Mouse (Mus musculus): ENCODE results near the gene Sec24d.

Sec24d gene

DNA sequence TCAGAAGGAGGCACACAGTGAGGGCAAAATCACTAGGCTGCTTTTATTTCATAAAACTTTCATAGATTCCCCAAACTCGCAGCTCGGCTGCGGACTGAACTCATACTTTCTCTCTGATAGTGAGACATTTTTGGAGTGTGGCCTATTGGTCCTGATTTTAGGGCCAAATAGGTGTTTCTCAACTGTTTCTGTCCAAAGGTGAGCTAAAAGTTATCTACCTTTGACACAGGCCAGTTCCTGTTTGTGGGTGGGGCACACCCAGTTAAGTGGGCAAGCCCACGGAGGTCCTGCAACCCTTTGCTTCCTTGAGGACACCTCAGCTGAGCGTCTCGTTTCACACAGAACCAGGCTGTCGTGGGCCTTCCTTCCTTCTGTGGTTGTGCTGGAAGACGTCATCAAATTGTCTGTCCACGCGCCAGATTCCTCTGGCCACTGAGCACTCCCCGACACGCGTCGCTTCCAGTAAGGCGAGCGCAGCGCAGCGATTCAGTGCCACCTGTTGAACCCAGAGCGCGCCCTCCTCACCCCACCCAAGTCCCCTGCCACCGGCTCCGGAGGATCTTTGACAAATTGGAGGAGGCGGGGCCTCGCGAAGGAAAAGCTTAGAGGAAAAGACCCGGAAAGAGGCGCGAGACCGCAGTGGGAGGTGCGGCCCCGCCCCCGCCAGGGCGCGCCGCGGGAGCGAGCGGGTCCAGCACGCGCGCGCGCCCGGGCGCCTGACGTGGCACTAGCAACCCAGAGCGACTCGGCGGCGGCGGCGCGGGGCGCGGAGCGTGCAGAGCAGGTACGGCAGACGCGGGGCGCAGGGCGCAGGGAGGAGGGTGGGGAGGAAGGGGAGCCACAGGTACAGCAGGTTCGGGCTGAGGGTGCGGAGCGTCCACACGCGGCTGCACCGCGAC is at the start of gene Sec24d:
Sec24d (plus strand) TSS at position 703 of the 899 bp plus-strand sequence.
- WGBS = 2% methylated on average over 68 of the region's 68 CpGs

- 73% methylated on average over 6 of the region's 6 CpGs for WGBS
Observed at GRCm38 (mm10) chr3:123218646-123219045, 48.6 kb upstream of the Sec24d start.

DNA sequence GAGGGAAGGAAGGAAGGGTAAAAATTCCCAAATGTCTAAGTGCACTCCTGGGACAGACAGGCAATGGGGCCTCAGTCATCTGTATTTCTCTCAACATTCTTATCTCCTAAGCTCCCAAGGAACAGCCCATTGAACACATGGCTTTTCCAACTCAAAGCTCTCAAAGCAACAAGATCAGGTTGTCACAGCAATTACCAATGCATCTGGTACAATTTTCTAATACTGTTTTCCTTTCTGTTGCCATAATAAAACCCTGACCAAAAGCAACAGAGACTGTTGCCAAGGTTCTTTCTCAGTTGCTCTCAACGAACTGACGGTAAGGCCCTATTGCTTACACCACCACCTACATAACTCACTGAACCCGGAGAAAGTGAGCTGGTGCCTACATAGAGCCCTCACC is 40.0 kb upstream of the Sec24d start:
- WGBS = 90% methylated on average over 3 of the region's 3 CpGs

GRCm38 (mm10) chr3:123231639-123232038 is 35.6 kb upstream of the Sec24d start:
- WGBS = 90% methylated on average over 2 of the region's 2 CpGs

DNA sequence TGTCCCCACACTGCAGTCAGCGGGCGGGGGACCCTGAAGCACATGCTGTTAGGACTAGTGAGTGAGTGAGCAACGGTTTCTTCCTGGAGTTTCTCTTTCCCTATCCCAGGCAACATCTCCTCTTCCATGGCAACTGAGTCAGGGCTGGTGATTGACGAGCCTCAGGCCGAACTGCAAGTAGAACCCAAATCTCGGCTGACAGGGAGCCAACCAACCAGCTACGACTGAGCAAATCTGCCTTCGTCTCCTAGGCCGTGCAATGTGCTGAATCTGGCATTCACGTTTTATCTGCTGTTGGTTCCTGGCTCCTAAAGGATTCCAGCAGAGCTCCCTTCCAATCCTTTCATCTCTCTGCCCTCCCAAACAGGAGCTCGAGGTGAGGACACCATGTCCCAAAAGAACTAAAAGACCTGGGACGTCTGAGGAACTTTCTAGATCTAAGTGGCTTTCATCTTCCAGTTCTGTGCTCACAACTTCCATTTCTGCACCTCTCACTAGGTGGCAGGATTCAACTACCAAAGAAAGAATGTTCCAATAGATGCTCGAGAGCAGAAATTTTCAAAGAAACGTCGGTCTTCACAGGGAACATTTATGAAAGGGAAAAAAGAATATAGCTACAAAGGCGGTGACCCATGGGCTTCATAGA is 32.9 kb upstream of the Sec24d start:
- WGBS = 36% methylated on average over 16 of the region's 16 CpGs

DNA sequence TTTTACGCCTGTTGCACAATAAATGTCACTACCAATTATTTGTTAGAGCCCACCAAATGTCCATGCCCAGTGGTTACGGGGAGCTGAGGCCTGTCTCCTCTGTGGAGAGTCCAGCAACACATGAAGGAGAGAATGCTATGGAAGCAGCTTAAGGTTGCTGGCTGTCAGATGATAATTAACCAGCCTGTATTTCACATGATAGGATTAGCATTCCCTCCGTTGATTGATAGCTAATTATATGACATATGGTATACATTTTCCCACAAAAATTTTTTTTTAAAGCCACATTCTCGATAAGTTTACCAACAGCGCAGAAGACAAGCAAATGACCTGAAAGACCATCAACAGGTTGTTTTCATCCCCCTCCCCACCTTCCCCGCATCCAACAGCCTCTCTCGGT is 31.8 kb upstream of the Sec24d start:
- WGBS = 36% methylated on average over 7 of the region's 7 CpGs

DNA sequence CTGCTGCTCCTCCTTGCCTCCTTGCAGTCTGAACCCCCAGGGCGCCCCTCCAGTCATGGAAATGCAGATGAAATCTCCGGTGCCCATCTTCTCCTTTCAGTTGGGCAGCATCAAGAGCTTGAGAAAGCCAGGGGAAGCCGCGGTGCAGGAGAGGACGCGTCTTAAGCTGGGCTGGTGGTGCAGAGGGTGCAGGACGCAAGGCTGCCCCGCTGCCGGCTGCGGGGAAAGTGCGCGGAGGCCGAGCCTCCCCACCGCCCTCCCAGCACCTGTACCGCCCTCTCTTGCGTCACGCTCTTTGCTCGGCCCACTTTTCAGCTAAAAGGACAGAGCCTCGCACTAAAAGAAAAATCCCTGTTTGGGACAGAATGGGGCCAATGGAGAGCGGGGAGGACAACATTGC is 31.3 kb upstream of the Sec24d start, which contains the start of gene Synpo2:
Synpo2 (minus strand) TSS at position 229 of the 400 bp plus-strand sequence.
- 1% methylated on average over 20 of the region's 20 CpGs for WGBS

DNA sequence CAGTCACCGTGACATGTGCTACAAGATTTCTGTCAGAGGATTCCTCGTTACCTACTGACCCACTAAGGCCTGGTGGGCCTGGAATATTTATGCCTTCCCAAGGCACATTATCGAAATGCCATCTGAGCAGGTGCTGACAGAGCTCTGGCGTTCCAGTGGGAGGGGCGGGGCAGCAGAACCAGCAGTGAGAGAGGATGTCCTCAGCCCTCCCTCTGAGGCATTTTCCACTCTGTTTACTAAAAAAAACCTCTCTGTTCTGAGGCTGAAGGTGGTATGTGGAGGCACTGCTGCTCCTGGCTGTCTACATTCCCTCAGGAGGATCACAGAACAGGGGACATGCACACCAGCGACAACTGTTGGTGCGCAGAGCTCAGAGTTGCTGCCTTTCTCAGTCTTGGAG is 30.2 kb upstream of the Sec24d start:
- WGBS = 56% methylated on average over 7 of the region's 7 CpGs

DNA sequence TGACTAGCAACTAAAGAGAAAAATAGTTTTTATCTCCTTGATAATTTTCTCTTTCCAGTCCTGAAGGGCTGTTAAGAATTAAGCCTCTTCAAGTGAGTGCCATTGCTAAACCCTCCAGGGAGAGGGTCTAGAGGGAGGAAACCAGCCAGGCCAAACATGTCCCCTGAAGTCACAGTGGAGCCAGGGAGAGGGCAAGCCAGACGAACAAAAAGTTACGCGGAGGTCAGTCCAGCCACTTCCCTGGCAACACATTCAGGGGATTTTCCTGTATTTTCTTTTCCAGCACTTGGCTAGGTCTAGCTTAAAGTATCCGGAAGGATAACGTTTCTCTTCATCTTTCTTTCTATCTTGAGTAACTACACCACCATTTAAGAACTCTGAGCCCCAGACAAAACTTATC is 22.9 kb upstream of the Sec24d start:
- 80% methylated on average over 5 of the region's 5 CpGs for WGBS

GRCm38 (mm10) chr3:123245646-123246045 is 21.6 kb upstream of the Sec24d start:
- WGBS = 66% methylated on average over 4 of the region's 4 CpGs

DNA sequence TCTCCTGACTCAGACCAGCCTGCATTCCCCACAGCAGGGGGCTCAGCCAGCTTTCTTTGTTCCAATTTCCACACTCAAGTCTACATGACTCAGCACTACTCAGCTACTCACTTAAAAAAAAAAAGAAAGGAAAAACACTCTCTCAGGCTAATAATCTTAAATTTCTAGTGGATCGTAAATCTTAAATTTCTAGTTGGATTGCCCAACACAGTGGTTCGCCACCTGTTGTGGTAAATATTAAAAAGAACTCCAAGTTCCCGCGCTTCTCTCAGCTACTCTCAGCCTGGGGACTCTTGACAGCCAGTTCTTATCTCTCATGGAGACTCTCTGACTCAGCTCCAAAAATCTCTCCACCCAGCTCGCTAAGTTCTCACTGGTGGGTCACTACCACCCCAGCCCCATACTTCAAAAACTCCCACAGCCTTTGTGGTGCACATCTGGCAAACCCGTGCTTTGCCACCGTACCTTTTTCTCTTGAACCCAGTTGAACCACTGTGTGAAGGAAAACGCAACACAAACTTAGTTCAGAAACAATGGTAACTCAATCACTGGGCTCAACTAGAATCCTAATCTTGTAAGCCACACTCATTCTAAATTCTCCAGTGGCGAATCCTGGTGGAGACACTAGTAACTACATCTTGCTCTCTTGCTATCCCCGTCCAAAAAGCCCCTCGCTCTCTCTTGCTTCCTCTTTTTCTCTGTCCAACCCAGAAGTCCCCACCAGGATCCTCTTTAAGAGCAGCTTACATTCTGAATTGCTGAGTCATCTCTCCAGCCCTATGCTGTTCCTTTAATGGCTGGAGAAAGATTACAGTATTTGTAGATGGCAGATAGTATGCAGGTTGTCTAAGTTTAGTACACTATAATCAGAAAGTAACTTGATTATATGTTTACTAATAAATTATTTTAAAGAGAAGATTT is 10.8 kb upstream of the Sec24d start:
- 86% methylated on average over 11 of the region's 11 CpGs for WGBS

DNA sequence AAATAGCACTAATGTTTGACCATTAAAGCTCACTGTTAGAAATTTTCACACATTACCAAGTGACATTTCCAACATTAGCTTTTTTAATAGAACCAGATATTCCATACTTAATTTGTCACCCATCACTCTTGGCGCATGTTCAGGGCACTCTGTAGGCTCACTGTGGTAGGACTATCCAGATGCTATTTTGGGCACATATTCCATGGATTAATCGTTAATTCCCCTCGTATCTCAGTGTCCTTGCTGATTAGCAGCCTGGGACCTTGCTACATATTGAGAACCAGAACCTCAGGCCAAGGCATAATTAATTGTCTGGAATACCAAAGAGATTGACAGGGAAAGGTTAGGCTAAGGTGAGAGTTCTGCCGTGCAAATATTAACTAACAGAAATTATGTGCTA is 8.5 kb upstream of the Sec24d start:
- WGBS = 67% methylated on average over 4 of the region's 4 CpGs

- WGBS = 34% methylated on average over 6 of the region's 6 CpGs
Observed at GRCm38 (mm10) chr3:123264706-123265105, 2.5 kb upstream of the Sec24d start.

- under 1% methylated on average over 25 of the region's 25 CpGs for WGBS
Observed at GRCm38 (mm10) chr3:123267741-123268201, 516 bp downstream of the Sec24d start.

GRCm38 (mm10) chr3:123282866-123283615 is 15.8 kb downstream of the Sec24d start:
- WGBS = 93% methylated on average over 12 of the region's 12 CpGs

- 96% methylated on average over 5 of the region's 5 CpGs for WGBS
Observed at GRCm38 (mm10) chr3:123284284-123284683, 17.0 kb downstream of the Sec24d start.

DNA sequence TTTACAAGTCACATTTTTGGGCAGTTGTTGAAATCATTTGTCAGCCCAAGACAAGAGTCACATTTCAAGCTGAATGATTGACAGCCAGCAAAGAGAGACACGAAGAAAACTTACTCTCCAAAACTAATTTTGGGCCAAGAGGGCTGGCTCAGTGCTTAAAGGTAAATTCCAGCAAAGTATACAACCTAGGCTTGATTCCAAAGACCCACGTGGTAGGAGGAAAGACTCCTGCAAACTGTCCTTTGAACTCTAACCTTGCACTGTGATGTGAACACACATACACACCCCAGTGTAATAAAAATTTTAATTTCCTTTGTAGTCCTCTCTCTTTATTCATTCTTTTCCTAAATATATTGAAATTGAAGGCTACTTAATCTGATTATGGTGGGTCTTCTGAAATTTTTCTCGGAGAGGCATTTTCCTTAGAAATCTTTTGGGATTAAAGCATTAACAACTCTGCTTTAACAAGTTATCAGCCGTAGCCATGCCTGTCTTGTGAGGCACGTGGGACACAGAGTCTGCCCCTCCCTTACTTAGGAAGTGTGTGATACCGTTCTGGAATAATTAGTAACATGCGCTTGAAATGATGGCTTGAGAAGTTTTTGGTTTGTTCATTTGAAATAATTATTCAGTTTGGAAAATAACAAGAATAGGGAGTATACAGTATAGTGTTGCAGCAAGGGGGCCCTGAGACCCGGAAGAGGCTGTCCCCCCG is 21.8 kb downstream of the Sec24d start:
- WGBS = 61% methylated on average over 9 of the region's 9 CpGs

DNA sequence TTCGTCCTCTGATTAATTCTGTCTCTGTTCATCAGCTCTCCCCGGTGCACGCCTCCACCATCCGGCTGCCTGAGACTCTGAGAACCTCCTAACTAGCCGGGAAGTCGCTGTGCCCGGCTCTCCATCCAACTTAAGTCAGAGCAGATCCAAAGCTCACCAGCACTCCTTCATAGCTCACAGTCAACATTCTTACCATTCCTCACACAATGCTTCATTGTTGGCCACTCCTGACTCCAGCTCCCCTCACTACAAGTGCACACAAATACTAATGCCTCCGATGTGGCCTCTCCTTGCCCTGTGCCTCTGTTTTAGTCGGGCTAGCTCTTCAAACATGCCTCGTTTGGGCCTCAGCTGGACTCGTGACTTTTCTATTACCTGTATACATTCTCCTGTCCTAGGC is 29.4 kb downstream of the Sec24d start:
- 73% methylated on average over 11 of the region's 11 CpGs for WGBS

DNA sequence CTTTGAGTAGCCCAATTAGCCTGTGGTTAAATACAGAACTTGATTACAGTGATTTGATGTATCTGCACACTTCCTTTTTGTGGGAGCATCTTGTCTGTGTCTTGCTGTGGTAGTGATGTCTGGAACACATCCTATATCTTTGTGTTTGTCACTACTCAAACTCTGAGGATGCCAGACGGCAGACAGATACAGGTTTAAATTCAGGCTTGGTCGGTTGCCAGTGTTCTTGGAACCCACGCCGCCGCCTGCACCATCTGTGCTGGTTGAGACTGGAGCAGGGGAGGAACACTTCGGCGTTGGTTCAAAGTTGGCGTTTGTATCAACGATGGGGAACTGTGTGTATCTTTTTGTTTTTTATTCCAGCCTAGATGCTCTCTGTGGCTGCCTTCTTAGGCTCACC is 31.0 kb downstream of the Sec24d start:
- 52% methylated on average over 9 of the region's 9 CpGs for WGBS

DNA sequence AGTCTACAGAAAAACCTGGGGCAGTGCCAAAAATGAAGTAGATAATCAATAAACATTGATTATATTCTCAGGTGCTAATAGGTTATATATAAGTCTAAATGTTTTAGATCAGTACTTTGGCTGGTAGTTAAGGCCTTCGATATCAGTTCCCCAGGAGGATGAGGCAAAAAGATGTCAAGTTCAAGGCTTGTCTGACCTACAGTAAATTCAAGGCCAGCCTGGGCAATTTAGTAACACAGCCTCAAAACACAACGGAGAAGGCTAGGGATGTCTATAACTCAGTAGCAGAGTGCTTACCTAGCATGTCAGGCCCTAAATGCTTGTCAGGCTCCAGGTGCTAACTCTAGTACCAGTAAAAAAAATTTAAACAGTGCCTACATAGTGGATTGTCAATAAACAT is 34.3 kb downstream of the Sec24d start:
- 95% methylated on average over 2 of the region's 2 CpGs for WGBS

Measured in cerebral cortex, adult 2 months (tissue).